Mouse (Mus musculus): Measurements from ENCODE around the gene Zfp3. TPM values are rescaled to one million over a fixed set of nuclear protein-coding genes. Genes with fewer than 3 reads are reported as not detected.

The Zfp3 gene
- 1 to 10 TPM; 3.9 to 5.4 TPM for polyA plus RNA-seq (2017; shearing (Covaris generic))

- ATAC-seq = peak; percentile 82
Observed at GRCm38 (mm10) chr11:70763936-70764808, at the start of gene Zfp3. TSS of gene Zfp3 (plus strand) at chr11:70764209.

- ATAC-seq = no peak
Observed at GRCm38 (mm10) chr11:70715832-70716231, 48.2 kb upstream of the Zfp3 start.

GRCm38 (mm10) chr11:70718481-70718880 lies 45.5 kb upstream of the Zfp3 start:
- no peak for ATAC-seq

- ATAC-seq = no peak
Observed at GRCm38 (mm10) chr11:70720567-70720966, 43.4 kb upstream of the Zfp3 start.

- no peak for ATAC-seq
Observed at GRCm38 (mm10) chr11:70721072-70721471, 42.9 kb upstream of the Zfp3 start.

GRCm38 (mm10) chr11:70724706-70725105 lies 39.3 kb upstream of the Zfp3 start:
- ATAC-seq = no peak

GRCm38 (mm10) chr11:70726585-70726984 lies 37.4 kb upstream of the Zfp3 start:
- ATAC-seq = no peak

GRCm38 (mm10) chr11:70727385-70727784 lies 36.6 kb upstream of the Zfp3 start:
- no peak for ATAC-seq

- no peak for ATAC-seq
Observed at GRCm38 (mm10) chr11:70730427-70731038, 33.5 kb upstream of the Zfp3 start.

- ATAC-seq = no peak
Observed at GRCm38 (mm10) chr11:70731178-70731577, 32.8 kb upstream of the Zfp3 start.

- no peak for ATAC-seq
Observed at GRCm38 (mm10) chr11:70733256-70733655, 30.8 kb upstream of the Zfp3 start.

GRCm38 (mm10) chr11:70737749-70738148 lies 26.3 kb upstream of the Zfp3 start:
- no peak for ATAC-seq

GRCm38 (mm10) chr11:70741603-70742002 lies 22.4 kb upstream of the Zfp3 start:
- no peak for ATAC-seq

- no peak for ATAC-seq
Observed at GRCm38 (mm10) chr11:70742117-70742516, 21.9 kb upstream of the Zfp3 start.

- ATAC-seq = no peak
Observed at GRCm38 (mm10) chr11:70742581-70743459, 21.2 kb upstream of the Zfp3 start.

- no peak for ATAC-seq
Observed at GRCm38 (mm10) chr11:70745636-70746035, 18.4 kb upstream of the Zfp3 start.

- no peak for ATAC-seq
Observed at GRCm38 (mm10) chr11:70747876-70748545, 16.0 kb upstream of the Zfp3 start.

- no peak for ATAC-seq
Observed at GRCm38 (mm10) chr11:70752337-70753017, 11.5 kb upstream of the Zfp3 start.

GRCm38 (mm10) chr11:70753146-70753545 lies 10.9 kb upstream of the Zfp3 start:
- ATAC-seq = no peak

- ATAC-seq = no peak
Observed at GRCm38 (mm10) chr11:70754476-70754875, 9.5 kb upstream of the Zfp3 start.

- ATAC-seq = no peak
Observed at GRCm38 (mm10) chr11:70754958-70755357, 9.1 kb upstream of the Zfp3 start.

GRCm38 (mm10) chr11:70755645-70756044 lies 8.4 kb upstream of the Zfp3 start:
- peak; percentile 63 for ATAC-seq
